Mouse (Mus musculus): Measurements from ENCODE around the gene Eif3l. TPM values are rescaled to one million over a fixed set of nuclear protein-coding genes. Genes with fewer than 3 reads are reported as not detected.

The Eif3l gene
- polyA plus RNA-seq, 1 experiment from 2014 or later = 224 TPM

- WGBS = 89% methylated on average over 5 of the region's 5 CpGs
Measured at GRCm38 (mm10) chr15:79095483-79095882, 20.5 kb downstream of the Eif3l start.

GRCm38 (mm10) chr15:79096556-79096955 is 21.6 kb downstream of the Eif3l start:
- Histone ChIP-seq H3K27me3 (ENCODE audit: control insufficient read depth, insufficient read depth, low read length) (no peaks in the 10 kb centered on the region), H3K4me2 (replicated peaks; ENCODE audit: low read depth, low read length) (no peak overlapping the region), H3K27ac (ENCODE audit: low read length) (peak overlapping the region; percentile 84; the same call in 1 of the 2 replicates), H3K4me3 (ENCODE audit: low read depth, low read length) (no peak overlapping the region), H3K9me3 (ENCODE audit: control insufficient read depth, low read depth, low read length) (no peaks in the 10 kb centered on the region), H3K4me1 (ENCODE audit: control insufficient read depth, insufficient read depth, low read length) (peaks cover 15% of the 10 kb centered on the region), H3K9ac (replicated peaks; ENCODE audit: low read depth, low read length) (no peak overlapping the region), H3K36me3 (ENCODE audit: control insufficient read depth, insufficient read depth, low read length) (peaks cover 34% of the 10 kb centered on the region)
- 62% methylated on average over 3 of the region's 3 CpGs for WGBS
- ATAC-seq (ENCODE audit: insufficient number of reproducible peaks, insufficient read depth, low FRiP score, low read depth) = no peak

More at GRCm38 (mm10) chr15:79095483-79095882, 20.5 kb downstream of the Eif3l start:
- no peak for ATAC-seq (ENCODE audit: insufficient number of reproducible peaks, insufficient read depth, low FRiP score, low read depth)
- Histone ChIP-seq H3K4me1 (ENCODE audit: control insufficient read depth, insufficient read depth, low read length) (peaks cover 12% of the 10 kb centered on the region), H3K27ac (ENCODE audit: low read length) (no peak overlapping the region), H3K9me3 (ENCODE audit: control insufficient read depth, low read depth, low read length) (no peaks in the 10 kb centered on the region), H3K27me3 (ENCODE audit: control insufficient read depth, insufficient read depth, low read length) (no peaks in the 10 kb centered on the region), H3K4me2 (replicated peaks; ENCODE audit: low read depth, low read length) (no peak overlapping the region), H3K9ac (replicated peaks; ENCODE audit: low read depth, low read length) (no peak overlapping the region), H3K36me3 (ENCODE audit: control insufficient read depth, insufficient read depth, low read length) (peaks cover 44% of the 10 kb centered on the region), H3K4me3 (ENCODE audit: low read depth, low read length) (no peak overlapping the region)

DNA sequence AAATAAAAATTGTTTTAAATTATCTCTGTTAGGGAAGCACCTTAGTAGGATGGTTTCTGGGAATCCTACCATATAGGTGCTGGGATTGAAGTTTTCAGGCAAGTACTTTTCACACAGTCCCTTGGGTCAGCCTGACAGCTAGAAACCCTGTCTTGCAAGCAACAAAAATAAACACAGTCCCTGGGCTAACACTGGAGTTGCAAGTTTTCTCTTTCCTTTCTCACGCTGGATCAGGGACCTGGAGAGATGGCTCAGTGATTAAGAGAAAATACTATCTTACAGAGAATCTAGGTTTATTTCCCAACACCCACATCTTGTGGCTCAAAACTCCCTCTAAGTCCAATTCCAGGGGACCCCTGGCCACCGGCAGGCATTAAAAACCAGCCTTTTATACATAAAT is 22.2 kb downstream of the Eif3l start:
- 14% methylated on average over 2 of the region's 2 CpGs for WGBS
- H3K4me2 ChIP-seq (replicated peaks; ENCODE audit: low read depth, low read length) = peak overlapping the region; percentile 17; the same call in 1 of the 2 replicates
- H3K4me1 ChIP-seq (ENCODE audit: control insufficient read depth, insufficient read depth, low read length) = peaks cover 17% of the 10 kb centered on the region
- peaks cover 28% of the 10 kb centered on the region for H3K36me3 ChIP-seq (ENCODE audit: control insufficient read depth, insufficient read depth, low read length)
- no peak overlapping the region for H3K4me3 ChIP-seq (ENCODE audit: low read depth, low read length)
- H3K9me3 ChIP-seq (ENCODE audit: control insufficient read depth, low read depth, low read length) = no peaks in the 10 kb centered on the region
- H3K9ac ChIP-seq (replicated peaks; ENCODE audit: low read depth, low read length) = no peak overlapping the region
- H3K27ac ChIP-seq (ENCODE audit: low read length) = peak overlapping the region; percentile 84
- no peaks in the 10 kb centered on the region for H3K27me3 ChIP-seq (ENCODE audit: control insufficient read depth, insufficient read depth, low read length)
- no peak for ATAC-seq (ENCODE audit: insufficient number of reproducible peaks, insufficient read depth, low FRiP score, low read depth)

DNA sequence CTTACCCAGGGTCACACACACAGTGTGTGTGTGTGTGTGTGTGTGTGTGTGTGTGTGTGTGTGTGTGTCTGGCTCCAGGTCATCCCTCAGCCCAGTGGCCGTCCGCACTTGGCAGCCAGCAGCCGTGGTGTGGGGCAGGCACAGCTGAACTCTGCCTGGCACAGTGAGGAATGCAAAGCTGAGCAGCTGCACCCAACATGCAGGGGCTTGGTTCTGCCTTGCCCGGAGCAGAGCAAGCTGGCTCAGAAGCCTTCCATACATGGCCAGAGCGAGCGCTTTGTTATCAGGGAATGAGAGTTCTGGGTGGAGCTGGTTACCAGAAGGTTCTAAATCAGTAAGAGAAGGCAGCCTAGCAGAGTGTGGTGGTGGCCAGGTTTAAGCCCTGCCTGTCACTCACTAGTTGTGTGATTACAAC is 22.6 kb downstream of the Eif3l start:
- WGBS = 17% methylated on average over 6 of the region's 6 CpGs
- peak overlapping the region; percentile 84 for H3K27ac ChIP-seq (ENCODE audit: low read length)
- peak overlapping the region; percentile 17; the same call in 1 of the 2 replicates for H3K4me2 ChIP-seq (replicated peaks; ENCODE audit: low read depth, low read length)
- H3K27me3 ChIP-seq (ENCODE audit: control insufficient read depth, insufficient read depth, low read length) = no peaks in the 10 kb centered on the region
- no peak overlapping the region for H3K9ac ChIP-seq (replicated peaks; ENCODE audit: low read depth, low read length)
- no peak overlapping the region for H3K4me3 ChIP-seq (ENCODE audit: low read depth, low read length)
- peak; percentile 77 for ATAC-seq (ENCODE audit: insufficient number of reproducible peaks, insufficient read depth, low FRiP score, low read depth)
- H3K4me1 ChIP-seq (ENCODE audit: control insufficient read depth, insufficient read depth, low read length) = peaks cover 17% of the 10 kb centered on the region
- H3K36me3 ChIP-seq (ENCODE audit: control insufficient read depth, insufficient read depth, low read length) = peaks cover 25% of the 10 kb centered on the region
- H3K9me3 ChIP-seq (ENCODE audit: control insufficient read depth, low read depth, low read length) = no peaks in the 10 kb centered on the region

DNA sequence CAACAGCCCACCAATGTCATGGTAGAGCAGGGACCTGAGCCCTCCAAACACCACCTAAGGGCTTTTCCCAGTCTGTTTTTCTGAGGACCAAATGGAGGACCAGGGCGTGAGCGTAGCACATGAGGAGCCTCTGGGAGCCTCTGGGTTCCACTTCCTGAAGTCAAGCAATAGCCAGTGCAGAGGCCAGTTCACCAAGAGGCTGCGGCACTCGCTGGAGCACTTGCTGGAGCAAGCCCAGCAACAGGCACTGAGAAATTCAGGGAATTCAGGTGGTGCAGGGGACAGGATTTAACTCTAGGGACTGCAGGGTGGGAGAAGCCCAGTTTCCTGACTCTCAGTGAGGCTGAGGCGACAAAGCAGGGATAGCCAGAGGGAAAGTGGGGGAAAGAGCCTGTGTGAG is 23.2 kb downstream of the Eif3l start:
- H3K4me1 ChIP-seq (ENCODE audit: control insufficient read depth, insufficient read depth, low read length) = peaks cover 17% of the 10 kb centered on the region
- peaks cover 22% of the 10 kb centered on the region for H3K36me3 ChIP-seq (ENCODE audit: control insufficient read depth, insufficient read depth, low read length)
- no peaks in the 10 kb centered on the region for H3K27me3 ChIP-seq (ENCODE audit: control insufficient read depth, insufficient read depth, low read length)
- H3K4me2 ChIP-seq (replicated peaks; ENCODE audit: low read depth, low read length) = no peak overlapping the region
- H3K27ac ChIP-seq (ENCODE audit: low read length) = peak overlapping the region; percentile 84
- H3K9me3 ChIP-seq (ENCODE audit: control insufficient read depth, low read depth, low read length) = no peaks in the 10 kb centered on the region
- no peak overlapping the region for H3K9ac ChIP-seq (replicated peaks; ENCODE audit: low read depth, low read length)
- 51% methylated on average over 5 of the region's 5 CpGs for WGBS
- no peak overlapping the region for H3K4me3 ChIP-seq (ENCODE audit: low read depth, low read length)
- no peak for ATAC-seq (ENCODE audit: insufficient number of reproducible peaks, insufficient read depth, low FRiP score, low read depth)

DNA sequence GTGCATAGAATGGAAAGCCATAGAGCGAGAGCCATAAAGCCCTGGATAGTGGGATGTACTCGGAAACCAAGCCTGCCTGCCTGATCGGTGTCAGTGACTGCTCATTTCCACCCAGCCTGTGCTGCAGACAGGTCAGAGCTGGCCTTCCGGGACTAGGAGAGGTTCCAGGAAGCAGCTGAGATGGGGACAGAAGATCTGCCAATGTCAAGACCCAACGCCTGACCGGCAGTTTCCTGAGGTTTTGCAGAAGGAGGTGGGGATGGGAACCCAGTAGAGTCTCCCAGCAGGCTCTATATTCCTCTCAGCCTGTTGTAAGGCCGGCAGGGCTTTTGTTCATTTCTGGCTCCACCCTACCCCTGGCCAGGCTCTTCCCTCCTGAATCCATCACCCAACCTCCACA is 23.9 kb downstream of the Eif3l start:
- Histone ChIP-seq H3K27me3 (ENCODE audit: control insufficient read depth, insufficient read depth, low read length) (no peaks in the 10 kb centered on the region), H3K4me1 (ENCODE audit: control insufficient read depth, insufficient read depth, low read length) (peaks cover 17% of the 10 kb centered on the region), H3K9ac (replicated peaks; ENCODE audit: low read depth, low read length) (no peak overlapping the region), H3K9me3 (ENCODE audit: control insufficient read depth, low read depth, low read length) (no peaks in the 10 kb centered on the region), H3K36me3 (ENCODE audit: control insufficient read depth, insufficient read depth, low read length) (peaks cover 16% of the 10 kb centered on the region), H3K27ac (ENCODE audit: low read length) (peak overlapping the region; percentile 84; the same call in 1 of the 2 replicates), H3K4me2 (replicated peaks; ENCODE audit: low read depth, low read length) (no peak overlapping the region), H3K4me3 (ENCODE audit: low read depth, low read length) (no peak overlapping the region)
- 59% methylated on average over 7 of the region's 7 CpGs for WGBS
- no peak for ATAC-seq (ENCODE audit: insufficient number of reproducible peaks, insufficient read depth, low FRiP score, low read depth)

DNA sequence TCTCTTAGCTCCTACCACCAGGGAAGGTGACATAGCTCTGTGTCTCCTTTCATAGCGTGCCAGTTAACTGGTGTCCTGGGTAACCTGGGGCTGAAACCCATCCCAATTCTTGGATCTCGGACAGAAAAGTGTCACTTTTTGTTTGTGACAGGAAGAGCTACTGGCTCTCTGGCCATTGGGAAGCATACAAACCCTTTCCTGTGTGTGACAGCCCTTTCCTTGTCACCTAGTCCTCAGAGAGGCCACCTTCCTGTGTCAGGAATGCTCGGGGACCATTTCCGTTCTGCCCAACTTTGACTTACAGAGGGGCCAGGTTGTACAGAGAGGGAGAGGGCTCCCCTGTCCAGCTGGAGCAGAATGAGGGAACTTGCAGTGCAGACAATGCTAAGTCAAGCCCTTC is 24.5 kb downstream of the Eif3l start:
- H3K4me2 ChIP-seq (replicated peaks; ENCODE audit: low read depth, low read length) = no peak overlapping the region
- H3K27ac ChIP-seq (ENCODE audit: low read length) = no peak overlapping the region; the same call in 1 of the 2 replicates
- no peaks in the 10 kb centered on the region for H3K27me3 ChIP-seq (ENCODE audit: control insufficient read depth, insufficient read depth, low read length)
- 68% methylated on average over 4 of the region's 4 CpGs for WGBS
- peaks cover 10% of the 10 kb centered on the region for H3K36me3 ChIP-seq (ENCODE audit: control insufficient read depth, insufficient read depth, low read length)
- H3K9me3 ChIP-seq (ENCODE audit: control insufficient read depth, low read depth, low read length) = no peaks in the 10 kb centered on the region
- H3K4me1 ChIP-seq (ENCODE audit: control insufficient read depth, insufficient read depth, low read length) = peaks cover 17% of the 10 kb centered on the region
- ATAC-seq (ENCODE audit: insufficient number of reproducible peaks, insufficient read depth, low FRiP score, low read depth) = no peak
- no peak overlapping the region for H3K9ac ChIP-seq (replicated peaks; ENCODE audit: low read depth, low read length)
- H3K4me3 ChIP-seq (ENCODE audit: low read depth, low read length) = no peak overlapping the region

DNA sequence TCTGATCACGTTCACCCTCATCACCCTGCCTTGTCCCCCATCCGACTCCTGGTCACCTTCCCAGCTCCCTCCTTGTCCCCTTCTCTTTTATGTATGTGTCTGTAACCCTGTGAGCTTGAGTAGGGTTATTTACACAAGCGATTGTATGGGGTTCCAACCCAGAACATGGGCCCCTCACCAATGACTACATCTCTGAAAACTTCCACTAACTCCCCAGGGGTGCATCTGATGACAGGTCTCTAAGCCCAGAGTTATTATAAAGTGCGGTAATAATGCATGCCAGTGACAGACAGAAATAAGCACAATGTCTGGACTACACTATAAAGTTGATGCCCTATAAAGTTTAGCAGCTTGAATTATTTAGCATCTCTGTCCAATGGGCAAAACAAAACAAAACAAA is 25.4 kb downstream of the Eif3l start:
- Histone ChIP-seq H3K9me3 (ENCODE audit: control insufficient read depth, low read depth, low read length) (no peaks in the 10 kb centered on the region), H3K27me3 (ENCODE audit: control insufficient read depth, insufficient read depth, low read length) (no peaks in the 10 kb centered on the region), H3K4me3 (ENCODE audit: low read depth, low read length) (no peak overlapping the region), H3K4me2 (replicated peaks; ENCODE audit: low read depth, low read length) (no peak overlapping the region), H3K4me1 (ENCODE audit: control insufficient read depth, insufficient read depth, low read length) (peaks cover 17% of the 10 kb centered on the region), H3K36me3 (ENCODE audit: control insufficient read depth, insufficient read depth, low read length) (peaks cover 8% of the 10 kb centered on the region), H3K9ac (replicated peaks; ENCODE audit: low read depth, low read length) (no peak overlapping the region), H3K27ac (ENCODE audit: low read length) (no peak overlapping the region)
- 65% methylated on average over 4 of the region's 4 CpGs for WGBS
- ATAC-seq (ENCODE audit: insufficient number of reproducible peaks, insufficient read depth, low FRiP score, low read depth) = no peak

- Histone ChIP-seq H3K36me3 (ENCODE audit: control insufficient read depth, insufficient read depth, low read length) (no peaks in the 10 kb centered on the region), H3K4me2 (replicated peaks; ENCODE audit: low read depth, low read length) (no peak overlapping the region), H3K4me1 (ENCODE audit: control insufficient read depth, insufficient read depth, low read length) (peaks cover 17% of the 10 kb centered on the region), H3K27me3 (ENCODE audit: control insufficient read depth, insufficient read depth, low read length) (no peaks in the 10 kb centered on the region), H3K9ac (replicated peaks; ENCODE audit: low read depth, low read length) (0 out of 2 replicates have a peak overlapping the region, but pooled peaks have one; percentile 10), H3K4me3 (ENCODE audit: low read depth, low read length) (no peak overlapping the region), H3K9me3 (ENCODE audit: control insufficient read depth, low read depth, low read length) (no peaks in the 10 kb centered on the region), H3K27ac (ENCODE audit: low read length) (no peak overlapping the region)
- no peak for ATAC-seq (ENCODE audit: insufficient number of reproducible peaks, insufficient read depth, low FRiP score, low read depth)
Measured at GRCm38 (mm10) chr15:79101531-79101930, 26.6 kb downstream of the Eif3l start.

All from stomach, embryonic 14.5 days (tissue).